Comparison of ENCODE assay signal across 10 mouse cellular contexts in genomic region chr11:114873022-114873817, GRCm38 (mm10). TPM values are rescaled to one million over a fixed set of nuclear protein-coding genes. Genes with fewer than 3 reads are reported as not detected.
DNase-seq lines count a peak whose midpoint lies in the region; ATAC-seq and TF ChIP-seq lines count a peak whose summit lies in the region.
"Had no signal": no experiment of that assay in that cellular context is flagged by ENCODE, and none has a peak within 500 bp of the region (broad histone marks: within the 10 kb centered on the region; RNA-seq: fewer than 3 reads in every experiment).

No protein-coding gene starts in this region.

- no peak for TF ChIP-seq POLR2A in myocyte (IDR thresholded peaks at IDR 0.05; ENCODE audit: insufficient read length, low read depth)

- DNase-seq in heart, adult 11 months, result no peak
- peak; percentile 54 to 55 for DNase-seq in CD8-positive naive resting alpha-beta T cell, adult 2 months (ENCODE audit: low read depth in 2 of 2, low spot score in 2 of 2)
- DNase-seq in embryonic facial prominence, embryonic 14.5 days (ENCODE audit: low spot score), result peak; percentile 72
- no peak for DNase-seq in frontal cortex, adult 2 months (ENCODE audit: extremely low spot score in 1 of 2, low spot score in 1 of 2)
- no peak for DNase-seq in right cerebral cortex, postnatal 4 days
- no peak for DNase-seq in adrenal gland, postnatal 14 days

- H3K9me3 ChIP-seq in heart, embryonic 14.5 days (ENCODE audit: control insufficient read depth, low read length), result no peaks in the 10 kb centered on the region
- H3K9me3 ChIP-seq in embryonic facial prominence, embryonic 14.5 days (ENCODE audit: control insufficient read depth, low read length), result no peaks in the 10 kb centered on the region
- H3K9me3 ChIP-seq: megakaryocyte, embryonic 14.5 days had no signal

- H3K27ac ChIP-seq in heart, embryonic 14.5 days (replicated peaks in 1 of 2; ENCODE audit: control insufficient read depth in 1 of 2, insufficient read depth in 1 of 2, low read depth in 2 of 2, low read length in 2 of 2), result peak overlapping the region; percentile 19 to 64
- H3K27ac ChIP-seq in embryonic facial prominence, embryonic 14.5 days (replicated peaks; ENCODE audit: low read depth, low read length), result peak overlapping the region; percentile 68

- no peak overlapping the region for H3K4me3 ChIP-seq in heart, embryonic 14.5 days (ENCODE audit: control insufficient read depth in 1 of 2, insufficient read depth in 1 of 2, low read depth in 1 of 2, low read length in 2 of 2)
- no peak overlapping the region for H3K4me3 ChIP-seq in embryonic facial prominence, embryonic 14.5 days (ENCODE audit: low read depth, low read length)
- H3K4me3 ChIP-seq in myocyte, result no peak overlapping the region
- H3K4me3 ChIP-seq: megakaryocyte, embryonic 14.5 days had no signal

- H3K9ac ChIP-seq in heart, embryonic 14.5 days (ENCODE audit: low read length), result peak overlapping the region; percentile 2; the same call in 1 of the 2 replicates
- H3K9ac ChIP-seq in embryonic facial prominence, embryonic 14.5 days (ENCODE audit: low read depth, low read length), result no peak overlapping the region

- peaks cover 11 to 16% of the 10 kb centered on the region in 2 experiments for H3K4me1 ChIP-seq in heart, embryonic 14.5 days (ENCODE audit: control insufficient read depth in 2 of 2, insufficient read depth in 2 of 2, low read length in 2 of 2)
- H3K4me1 ChIP-seq in embryonic facial prominence, embryonic 14.5 days (ENCODE audit: control insufficient read depth, insufficient read depth, low read length), result peaks cover 21% of the 10 kb centered on the region

- no peak for ATAC-seq in heart, embryonic 14.5 days (ENCODE audit: insufficient number of reproducible peaks, insufficient read depth, low FRiP score, low read depth)
- ATAC-seq in embryonic facial prominence, embryonic 14.5 days (ENCODE audit: low read depth), result peak; percentile 55; the same call in 1 of the 2 replicates
- ATAC-seq: Patski had no signal

- no peak overlapping the region for H3K4me2 ChIP-seq in heart, embryonic 14.5 days (ENCODE audit: low read length)
- no peak overlapping the region for H3K4me2 ChIP-seq in embryonic facial prominence, embryonic 14.5 days (ENCODE audit: low read depth, low read length)
- peak overlapping the region; percentile 18 for H3K4me2 ChIP-seq in myocyte (ENCODE audit: low read depth)

- H3K79me2 ChIP-seq in myocyte (ENCODE audit: control insufficient read depth, insufficient read depth), result no peaks in the 10 kb centered on the region

- no peak overlapping the region for H3ac ChIP-seq in myocyte (ENCODE audit: control insufficient read depth, insufficient read length)

- no peaks in the 10 kb centered on the region for H3K27me3 ChIP-seq in heart, embryonic 14.5 days (ENCODE audit: control insufficient read depth, insufficient read depth, low read length)
- H3K27me3 ChIP-seq in embryonic facial prominence, embryonic 14.5 days (replicated peaks; ENCODE audit: control insufficient read depth, insufficient read depth, low read length), result no peaks in the 10 kb centered on the region
- no peaks in the 10 kb centered on the region for H3K27me3 ChIP-seq in myocyte (ENCODE audit: control insufficient read depth, insufficient read depth, insufficient read length)
- H3K27me3 ChIP-seq: Patski had no signal

- peaks cover 18% of the 10 kb centered on the region for H3K36me3 ChIP-seq in heart, embryonic 14.5 days (ENCODE audit: control insufficient read depth, insufficient read depth, low read length)
- peaks cover 32% of the 10 kb centered on the region for H3K36me3 ChIP-seq in embryonic facial prominence, embryonic 14.5 days (ENCODE audit: control insufficient read depth, insufficient read depth, low read length)
- H3K36me3 ChIP-seq in myocyte (ENCODE audit: control insufficient read depth, insufficient read depth), result no peaks in the 10 kb centered on the region

- 28% methylated on average over 6 of the region's 6 CpGs for WGBS in heart, embryonic 14.5 days
- 19% methylated on average over 5 of the region's 6 CpGs for WGBS in embryonic facial prominence, embryonic 14.5 days

TF ChIP-seq in myocyte, 11 proteins besides CTCF, POLR2A, EP300 and RAD21:
- TF ChIP-seq MYOG (IDR thresholded peaks at IDR 0.05; ENCODE audit: control insufficient read depth in 1 of 3, insufficient read depth in 1 of 3, insufficient read length in 2 of 3, low read depth in 2 of 3), result peak; percentile 39 to 86 (median 41)
- peak; percentile 53 for TF ChIP-seq TCF12 (IDR thresholded peaks at IDR 0.05; ENCODE audit: insufficient read depth, poor library complexity, severe bottlenecking)
- TF ChIP-seq MYOD1 (IDR thresholded peaks at IDR 0.05; ENCODE audit: control insufficient read depth in 1 of 3, insufficient read length in 2 of 3, low read depth in 2 of 3), result peak; percentile 65 to 82 (median 67)
- no peak for TF ChIP-seq CEBPB (IDR thresholded peaks at IDR 0.05; ENCODE audit: insufficient read depth, poor library complexity, severe bottlenecking)
- TF ChIP-seq SRF (IDR thresholded peaks at IDR 0.05; ENCODE audit: control insufficient read depth, insufficient read length, low read depth), result no peak

RNA-seq across cellular contexts. Expression of gene Cd300a, which starts 16.6 kb away (rescaled TPM):
- 1.1 and 1.4 TPM in 2 replicates for polyA plus RNA-seq in heart, embryonic 14.5 days (2014; fragmentation: Nextera tagmentation; extraction: Ambion mirVana)
- polyA plus RNA-seq in embryonic facial prominence, embryonic 14.5 days (2014; fragmentation: Nextera tagmentation; extraction: Ambion mirVana), result 0.96 and 1.7 TPM in 2 replicates
- 0.40 TPM for polyA plus RNA-seq in myocyte (2012; fragmentation: generic; extraction: Trizol)
- polyA plus RNA-seq in frontal cortex, adult 2 months (2012; rRNA removed), result 0.54 and 0.57 TPM in 2 replicates
- total RNA-seq in adrenal gland, postnatal 14 days (2021), result 1.1 and 2.2 TPM in 2 replicates

RNA-seq across cellular contexts. Expression of gene Gprc5c, which starts 22.3 kb away (rescaled TPM):
- polyA plus RNA-seq in heart, embryonic 14.5 days (2014; fragmentation: Nextera tagmentation; extraction: Ambion mirVana), result 15.2 and 18.0 TPM in 2 replicates
- 39.6 and 40.3 TPM in 2 replicates for polyA plus RNA-seq in embryonic facial prominence, embryonic 14.5 days (2014; fragmentation: Nextera tagmentation; extraction: Ambion mirVana)
- 172 TPM for polyA plus RNA-seq in myocyte (2012; fragmentation: generic; extraction: Trizol)
- polyA plus RNA-seq in frontal cortex, adult 2 months (2012; rRNA removed), result 3.5 and 4.7 TPM in 2 replicates
- 16.6 and 18.6 TPM in 2 replicates for total RNA-seq in adrenal gland, postnatal 14 days (2021)

Comparison
In these comparisons a context has a peak if more than half of its experiments do, and no peak if none do; other contexts are left out.
1. DNase-seq: peak in CD8-positive naive resting alpha-beta T cell, adult 2 months (2 of 2) and embryonic facial prominence, embryonic 14.5 days (single experiment); none in heart, adult 11 months (single experiment), frontal cortex, adult 2 months (0 of 2), right cerebral cortex, postnatal 4 days (single experiment) and adrenal gland, postnatal 14 days (single experiment).